ENCODE assay signal across 25 mouse cellular contexts in the genomic region with DNA sequence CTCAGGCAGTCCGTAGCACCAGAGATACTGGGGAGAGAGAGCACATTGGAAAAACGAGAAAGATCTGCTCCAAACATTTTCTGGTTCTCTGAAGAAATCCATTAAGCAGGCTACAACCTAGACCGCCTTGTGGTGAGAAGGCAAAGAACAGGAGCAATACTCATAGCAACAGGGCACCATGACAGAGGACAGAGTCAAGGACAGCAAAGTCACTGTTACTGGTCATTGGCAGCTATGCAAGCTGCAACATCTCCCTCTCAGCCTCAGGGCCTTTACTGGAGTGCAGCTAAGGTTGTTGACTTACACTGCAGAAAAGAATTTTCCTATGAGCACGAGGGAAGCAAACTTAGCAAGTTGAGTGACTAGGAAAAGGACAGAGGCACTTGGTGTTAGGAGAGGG. TPM values are rescaled to one million over a fixed set of nuclear protein-coding genes. Genes with fewer than 3 reads are reported as not detected.
A peak's percentile ranks its signal among the peaks of the same experiment; 100 is the strongest.
DNase-seq lines count a peak whose midpoint lies in the region; ATAC-seq and TF ChIP-seq lines count a peak whose summit lies in the region.
"Had no signal": no experiment of that assay in that cellular context is flagged by ENCODE, and none has a peak within 500 bp of the region (broad histone marks: within the 10 kb centered on the region; RNA-seq: fewer than 3 reads in every experiment).

No protein-coding gene starts in this region.

- no peak for TF ChIP-seq CTCF in heart, postnatal 0 days (IDR thresholded peaks at IDR 0.05; ENCODE audit: low read depth)

- H3K9me3 ChIP-seq in heart, postnatal 0 days (replicated peaks; ENCODE audit: control insufficient read depth, low read length): no peaks in the 10 kb centered on the region
- H3K9me3 ChIP-seq in heart, embryonic 12.5 days (replicated peaks): no peaks in the 10 kb centered on the region
- H3K9me3 ChIP-seq in kidney, embryonic 15.5 days (replicated peaks): no peaks in the 10 kb centered on the region
- H3K9me3 ChIP-seq: embryonic facial prominence, embryonic 12.5 days; embryonic facial prominence, embryonic 15.5 days; heart, embryonic 10.5 days; hindbrain, embryonic 10.5 days; hindbrain, embryonic 13.5 days; intestine, embryonic 15.5 days had no signal

- H3K27me3 ChIP-seq in heart, postnatal 0 days (ENCODE audit: control insufficient read depth, insufficient read depth, low read length): no peaks in the 10 kb centered on the region
- H3K27me3 ChIP-seq in heart, embryonic 12.5 days (replicated peaks): no peaks in the 10 kb centered on the region
- H3K27me3 ChIP-seq in kidney, embryonic 15.5 days: no peaks in the 10 kb centered on the region; the same call in 1 of the 2 replicates
- H3K27me3 ChIP-seq: embryonic facial prominence, embryonic 12.5 days; embryonic facial prominence, embryonic 15.5 days; hindbrain, embryonic 13.5 days; intestine, embryonic 15.5 days had no signal

- H3K27ac ChIP-seq in heart, postnatal 0 days (ENCODE audit: low read depth): no peak overlapping the region
- no peak overlapping the region for H3K27ac ChIP-seq in heart, embryonic 12.5 days (ENCODE audit: poor library complexity, severe bottlenecking)
- no peak overlapping the region for H3K27ac ChIP-seq in kidney, embryonic 15.5 days
- H3K27ac ChIP-seq: embryonic facial prominence, embryonic 12.5 days; embryonic facial prominence, embryonic 15.5 days; heart, embryonic 10.5 days; hindbrain, embryonic 10.5 days; hindbrain, embryonic 13.5 days; intestine, embryonic 15.5 days had no signal

- TF ChIP-seq EP300 in heart, postnatal 0 days (IDR thresholded peaks at IDR 0.05; ENCODE audit: low read depth): no peak

- no peak overlapping the region for H3K4me2 ChIP-seq in heart, postnatal 0 days (ENCODE audit: low read depth, low read length)
- no peak overlapping the region for H3K4me2 ChIP-seq in heart, embryonic 12.5 days
- H3K4me2 ChIP-seq in kidney, embryonic 15.5 days: no peak overlapping the region
- H3K4me2 ChIP-seq: embryonic facial prominence, embryonic 12.5 days; embryonic facial prominence, embryonic 15.5 days; hindbrain, embryonic 13.5 days; intestine, embryonic 15.5 days had no signal

- DNase-seq in adrenal gland, adult 8-10 months: peak; percentile 34
- no peak for DNase-seq in adrenal gland, postnatal 4 days (ENCODE audit: low spot score in 2 of 2)
- no peak for DNase-seq in heart, postnatal 0 days (ENCODE audit: low spot score)
- DNase-seq in adrenal gland, postnatal 14 days: peak; percentile 22
- DNase-seq: cerebellum, adult 11 months; cerebellum, adult 2 months; cerebellum, adult 9-11 months; cerebellum, postnatal 25 days; forebrain, postnatal 0 days; gastrocnemius, postnatal 25 days; heart, postnatal 36 days; kidney, adult 11 months; kidney, adult 8-10 months had no signal

- H3K4me1 ChIP-seq in heart, postnatal 0 days (ENCODE audit: control insufficient read depth, insufficient read depth): peaks cover 4% of the 10 kb centered on the region; the same call in 1 of the 2 replicates
- H3K4me1 ChIP-seq in heart, embryonic 12.5 days (replicated peaks): peaks cover 6% of the 10 kb centered on the region; the same call in 1 of the 2 replicates
- H3K4me1 ChIP-seq in kidney, embryonic 15.5 days: no peaks in the 10 kb centered on the region
- H3K4me1 ChIP-seq: embryonic facial prominence, embryonic 12.5 days; embryonic facial prominence, embryonic 15.5 days; heart, embryonic 10.5 days; hindbrain, embryonic 10.5 days; hindbrain, embryonic 13.5 days; intestine, embryonic 15.5 days had no signal

- no peak overlapping the region for H3K9ac ChIP-seq in heart, postnatal 0 days (replicated peaks; ENCODE audit: low read depth, low read length)
- no peak overlapping the region for H3K9ac ChIP-seq in heart, embryonic 12.5 days
- no peak overlapping the region for H3K9ac ChIP-seq in kidney, embryonic 15.5 days
- H3K9ac ChIP-seq: embryonic facial prominence, embryonic 12.5 days; embryonic facial prominence, embryonic 15.5 days; forebrain, postnatal 0 days; hindbrain, embryonic 13.5 days; intestine, embryonic 15.5 days had no signal

- no peaks in the 10 kb centered on the region for H3K36me3 ChIP-seq in heart, postnatal 0 days (replicated peaks; ENCODE audit: control insufficient read depth, insufficient read depth, low read length)
- H3K36me3 ChIP-seq in heart, embryonic 12.5 days: no peaks in the 10 kb centered on the region
- H3K36me3 ChIP-seq in kidney, embryonic 15.5 days: no peaks in the 10 kb centered on the region
- H3K36me3 ChIP-seq: embryonic facial prominence, embryonic 12.5 days; embryonic facial prominence, embryonic 15.5 days; heart, embryonic 10.5 days; hindbrain, embryonic 10.5 days; hindbrain, embryonic 13.5 days; intestine, embryonic 15.5 days had no signal

- 38% methylated on average over 4 of the region's 4 CpGs for WGBS in heart, postnatal 0 days
- 48% methylated on average over 4 of the region's 4 CpGs for WGBS in heart, embryonic 12.5 days
- 62% methylated on average over 4 of the region's 4 CpGs for WGBS in kidney, embryonic 15.5 days

- no peak overlapping the region for H3K4me3 ChIP-seq in heart, postnatal 0 days (ENCODE audit: low read depth, low read length)
- no peak overlapping the region for H3K4me3 ChIP-seq in heart, embryonic 12.5 days
- no peak overlapping the region for H3K4me3 ChIP-seq in kidney, embryonic 15.5 days (replicated peaks)
- H3K4me3 ChIP-seq: embryonic facial prominence, embryonic 12.5 days; embryonic facial prominence, embryonic 15.5 days; heart, embryonic 10.5 days; hindbrain, embryonic 10.5 days; hindbrain, embryonic 13.5 days; intestine, embryonic 15.5 days had no signal

- ATAC-seq in heart, postnatal 0 days (ENCODE audit: insufficient read depth, low read depth): peak; percentile 55; the same call in 1 of the 2 replicates
- ATAC-seq in heart, embryonic 12.5 days (ENCODE audit: insufficient number of reproducible peaks, low FRiP score): no peak
- no peak for ATAC-seq in kidney, embryonic 15.5 days (replicated peaks; ENCODE audit: low FRiP score)
- ATAC-seq: CD4-positive, CD25-positive, alpha-beta regulatory T cell, adult 4 months; forebrain, embryonic 14.5 days; forebrain, postnatal 0 days; hindbrain, embryonic 16.5 days; intestine, embryonic 15.5 days had no signal

RNA-seq across cellular contexts. Expression of gene Cavin3, which starts 25.2 kb away (rescaled TPM):
- 10 to 100 TPM; 59.4 to 66.5 (median 60.9) TPM for total RNA-seq in adrenal gland, adult 8-10 months (2022)
- 10 to 100 TPM; 53.5 to 56.8 TPM for total RNA-seq in adrenal gland, postnatal 4 days (2021)
- total RNA-seq in heart, postnatal 0 days (2014; rRNA removed; ENCODE audit: low replicate concordance): 75.4 and 84.2 TPM in 2 replicates
- polyA plus RNA-seq in heart, postnatal 0 days (2015; fragmentation: Nextera tagmentation; extraction: Ambion mirVana): 78.6 and 79.9 TPM in 2 replicates
- polyA plus RNA-seq in heart, embryonic 12.5 days (2016; fragmentation: Nextera tagmentation; extraction: Ambion mirVana): 68.1 and 72.6 TPM in 2 replicates
- total RNA-seq in adrenal gland, postnatal 14 days (2021): 62.7 and 66.2 TPM in 2 replicates
- 53.4 and 72.0 TPM in 2 replicates for polyA plus RNA-seq in kidney, embryonic 15.5 days (2015; fragmentation: Nextera tagmentation; extraction: Ambion mirVana)
- total RNA-seq: MEL had no signal

RNA-seq across cellular contexts. Expression of gene Smpd1, which starts 46.9 kb away (rescaled TPM):
- total RNA-seq in adrenal gland, adult 8-10 months (2022): 10 to 100 TPM; 47.3 to 54.3 (median 51.8) TPM
- 10 to 100 TPM; 39.4 to 40.3 TPM for total RNA-seq in adrenal gland, postnatal 4 days (2021)
- total RNA-seq in heart, postnatal 0 days (2014; rRNA removed; ENCODE audit: low replicate concordance): 159 and 173 TPM in 2 replicates
- polyA plus RNA-seq in heart, postnatal 0 days (2015; fragmentation: Nextera tagmentation; extraction: Ambion mirVana): 81.0 and 85.3 TPM in 2 replicates
- 52.4 and 54.6 TPM in 2 replicates for polyA plus RNA-seq in heart, embryonic 12.5 days (2016; fragmentation: Nextera tagmentation; extraction: Ambion mirVana)
- 61.5 and 76.3 TPM in 2 replicates for total RNA-seq in adrenal gland, postnatal 14 days (2021)
- polyA plus RNA-seq in kidney, embryonic 15.5 days (2015; fragmentation: Nextera tagmentation; extraction: Ambion mirVana): 44.7 and 47.7 TPM in 2 replicates

Comparison
In these comparisons a context has a peak if more than half of its experiments do, and no peak if none do; other contexts are left out.
1. DNase-seq: peak in adrenal gland, adult 8-10 months (single experiment) and adrenal gland, postnatal 14 days (single experiment); none in adrenal gland, postnatal 4 days (0 of 2) and heart, postnatal 0 days (single experiment).